Mouse (Mus musculus): ENCODE measurements around the gene Treml4. TPM values are rescaled to one million over a fixed set of nuclear protein-coding genes. Genes with fewer than 3 reads are reported as not detected.

The Treml4 gene
- polyA plus RNA-seq (2015; fragmentation: Nextera tagmentation; extraction: Ambion mirVana) = 1.3 TPM in 2 replicates

- Histone ChIP-seq H3K27ac (no peak within 1 kb of the TSS), H3K4me3 (replicated peaks) (no peak within 1 kb of the TSS), H3K9ac (no peak within 1 kb of the TSS), H3K4me2 (no peak within 1 kb of the TSS), H3K27me3 (replicated peaks) (no peaks in the 10 kb centered on the region), H3K9me3 (no peaks in the 10 kb centered on the region), H3K4me1 (no peaks in the 10 kb centered on the region), H3K36me3 (no peaks in the 10 kb centered on the region)
- no peak for ATAC-seq (ENCODE audit: insufficient read depth, low FRiP score, low read depth)
- WGBS = 81% methylated on average over 3 of the region's 3 CpGs
Observed at GRCm38 (mm10) chr17:48263741-48264362, at the start of gene Treml4. Gene Treml4, plus strand, starts transcription at chr17:48264295.

GRCm38 (mm10) chr17:48215429-48215828 is 48.7 kb upstream of the Treml4 start:
- Histone ChIP-seq H3K9me3 (no peaks in the 10 kb centered on the region), H3K9ac (no peak overlapping the region), H3K36me3 (no peaks in the 10 kb centered on the region), H3K27ac (no peak overlapping the region), H3K4me1 (no peaks in the 10 kb centered on the region), H3K4me3 (replicated peaks) (no peak overlapping the region), H3K4me2 (no peak overlapping the region), H3K27me3 (replicated peaks) (no peaks in the 10 kb centered on the region)
- ATAC-seq (ENCODE audit: insufficient read depth, low FRiP score, low read depth) = no peak
- 88% methylated on average over 1 of the region's 1 CpGs for whole genome bisulfite sequencing

GRCm38 (mm10) chr17:48230680-48231079 is 33.4 kb upstream of the Treml4 start:
- WGBS = 82% methylated on average over 7 of the region's 7 CpGs

GRCm38 (mm10) chr17:48232518-48232917 is 31.6 kb upstream of the Treml4 start, which contains the start of gene Trem1:
Gene Trem1, plus strand, starts transcription at chr17:48232768.
- H3K4me1 ChIP-seq = no peaks in the 10 kb centered on the region
- H3K27ac ChIP-seq = no peak within 1 kb of the TSS
- 80% methylated on average over 6 of the region's 6 CpGs for WGBS
- no peak within 1 kb of the TSS for H3K9ac ChIP-seq
- H3K36me3 ChIP-seq = no peaks in the 10 kb centered on the region
- H3K4me2 ChIP-seq = no peak within 1 kb of the TSS
- H3K4me3 ChIP-seq (replicated peaks) = no peak within 1 kb of the TSS
- no peaks in the 10 kb centered on the region for H3K27me3 ChIP-seq (replicated peaks)
- no peaks in the 10 kb centered on the region for H3K9me3 ChIP-seq
- ATAC-seq (ENCODE audit: insufficient read depth, low FRiP score, low read depth) = no peak

More at GRCm38 (mm10) chr17:48230680-48231079, 33.4 kb upstream of the Treml4 start:
- no peak overlapping the region for H3K27ac ChIP-seq
- ATAC-seq (ENCODE audit: insufficient read depth, low FRiP score, low read depth) = no peak
- H3K4me3 ChIP-seq (replicated peaks) = no peak overlapping the region
- H3K4me2 ChIP-seq = no peak overlapping the region
- no peaks in the 10 kb centered on the region for H3K27me3 ChIP-seq (replicated peaks)
- no peaks in the 10 kb centered on the region for H3K9me3 ChIP-seq
- no peaks in the 10 kb centered on the region for H3K4me1 ChIP-seq
- H3K9ac ChIP-seq = no peak overlapping the region
- H3K36me3 ChIP-seq = no peaks in the 10 kb centered on the region

GRCm38 (mm10) chr17:48233789-48234188 is 30.3 kb upstream of the Treml4 start:
- H3K4me3 ChIP-seq (replicated peaks) = no peak overlapping the region
- H3K4me2 ChIP-seq = no peak overlapping the region
- H3K9ac ChIP-seq = no peak overlapping the region
- no peak overlapping the region for H3K27ac ChIP-seq
- 92% methylated on average over 4 of the region's 4 CpGs for WGBS
- no peaks in the 10 kb centered on the region for H3K36me3 ChIP-seq
- no peaks in the 10 kb centered on the region for H3K27me3 ChIP-seq (replicated peaks)
- no peaks in the 10 kb centered on the region for H3K9me3 ChIP-seq
- H3K4me1 ChIP-seq = no peaks in the 10 kb centered on the region
- no peak for ATAC-seq (ENCODE audit: insufficient read depth, low FRiP score, low read depth)

- Histone ChIP-seq H3K27ac (no peak overlapping the region), H3K9ac (no peak overlapping the region), H3K4me2 (no peak overlapping the region), H3K36me3 (no peaks in the 10 kb centered on the region), H3K4me3 (replicated peaks) (no peak overlapping the region), H3K9me3 (no peaks in the 10 kb centered on the region), H3K27me3 (replicated peaks) (no peaks in the 10 kb centered on the region), H3K4me1 (no peaks in the 10 kb centered on the region)
- 66% methylated on average over 5 of the region's 5 CpGs for WGBS
- ATAC-seq (ENCODE audit: insufficient read depth, low FRiP score, low read depth) = no peak
Observed at GRCm38 (mm10) chr17:48234550-48234949, 29.5 kb upstream of the Treml4 start.

GRCm38 (mm10) chr17:48235773-48236370 is 28.2 kb upstream of the Treml4 start:
- ATAC-seq (ENCODE audit: insufficient read depth, low FRiP score, low read depth) = no peak
- no peaks in the 10 kb centered on the region for H3K4me1 ChIP-seq
- H3K9me3 ChIP-seq = no peaks in the 10 kb centered on the region
- H3K36me3 ChIP-seq = no peaks in the 10 kb centered on the region
- H3K27ac ChIP-seq = no peak overlapping the region
- no peak overlapping the region for H3K4me3 ChIP-seq (replicated peaks)
- no peak overlapping the region for H3K4me2 ChIP-seq
- 42% methylated on average over 4 of the region's 4 CpGs for WGBS
- H3K27me3 ChIP-seq (replicated peaks) = no peaks in the 10 kb centered on the region
- no peak overlapping the region for H3K9ac ChIP-seq

GRCm38 (mm10) chr17:48237621-48238020 is 26.5 kb upstream of the Treml4 start:
- no peak overlapping the region for H3K27ac ChIP-seq
- no peak overlapping the region for H3K4me2 ChIP-seq
- no peaks in the 10 kb centered on the region for H3K27me3 ChIP-seq (replicated peaks)
- H3K4me1 ChIP-seq = no peaks in the 10 kb centered on the region
- WGBS = 92% methylated on average over 8 of the region's 8 CpGs
- ATAC-seq (ENCODE audit: insufficient read depth, low FRiP score, low read depth) = no peak
- H3K4me3 ChIP-seq (replicated peaks) = no peak overlapping the region
- no peak overlapping the region for H3K9ac ChIP-seq
- H3K9me3 ChIP-seq = no peaks in the 10 kb centered on the region
- no peaks in the 10 kb centered on the region for H3K36me3 ChIP-seq

GRCm38 (mm10) chr17:48247221-48247928 is 16.7 kb upstream of the Treml4 start, which contains the start of gene Trem3:
Gene Trem3, plus strand, starts transcription at chr17:48247777.
- no peaks in the 10 kb centered on the region for H3K4me1 ChIP-seq
- H3K9me3 ChIP-seq = no peaks in the 10 kb centered on the region
- no peak within 1 kb of the TSS for H3K4me3 ChIP-seq (replicated peaks)
- H3K36me3 ChIP-seq = no peaks in the 10 kb centered on the region
- H3K27me3 ChIP-seq (replicated peaks) = no peaks in the 10 kb centered on the region
- H3K9ac ChIP-seq = no peak within 1 kb of the TSS
- WGBS = 76% methylated on average over 11 of the region's 11 CpGs
- H3K27ac ChIP-seq = no peak within 1 kb of the TSS
- no peak for ATAC-seq (ENCODE audit: insufficient read depth, low FRiP score, low read depth)
- H3K4me2 ChIP-seq = no peak within 1 kb of the TSS

GRCm38 (mm10) chr17:48249039-48249438 is 15.1 kb upstream of the Treml4 start:
- H3K9me3 ChIP-seq = no peaks in the 10 kb centered on the region
- no peak for ATAC-seq (ENCODE audit: insufficient read depth, low FRiP score, low read depth)
- no peak overlapping the region for H3K27ac ChIP-seq
- no peaks in the 10 kb centered on the region for H3K4me1 ChIP-seq
- H3K4me3 ChIP-seq (replicated peaks) = no peak overlapping the region
- no peak overlapping the region for H3K4me2 ChIP-seq
- no peak overlapping the region for H3K9ac ChIP-seq
- no peaks in the 10 kb centered on the region for H3K36me3 ChIP-seq
- no peaks in the 10 kb centered on the region for H3K27me3 ChIP-seq (replicated peaks)

- WGBS = 77% methylated on average over 11 of the region's 11 CpGs
- Histone ChIP-seq H3K27ac (no peak overlapping the region), H3K27me3 (replicated peaks) (no peaks in the 10 kb centered on the region), H3K36me3 (no peaks in the 10 kb centered on the region), H3K9me3 (no peaks in the 10 kb centered on the region), H3K4me3 (replicated peaks) (no peak overlapping the region), H3K4me2 (no peak overlapping the region), H3K4me1 (no peaks in the 10 kb centered on the region), H3K9ac (no peak overlapping the region)
- ATAC-seq (ENCODE audit: insufficient read depth, low FRiP score, low read depth) = no peak
Observed at GRCm38 (mm10) chr17:48249501-48249900, 14.6 kb upstream of the Treml4 start.

- 85% methylated on average over 7 of the region's 7 CpGs for WGBS
- no peak for ATAC-seq (ENCODE audit: insufficient read depth, low FRiP score, low read depth)
- H3K4me1 ChIP-seq = no peaks in the 10 kb centered on the region
Observed at GRCm38 (mm10) chr17:48250631-48251030, 13.5 kb upstream of the Treml4 start.

More at GRCm38 (mm10) chr17:48250631-48251030, 13.5 kb upstream of the Treml4 start:
- H3K27me3 ChIP-seq (replicated peaks) = no peaks in the 10 kb centered on the region
- no peaks in the 10 kb centered on the region for H3K9me3 ChIP-seq
- no peaks in the 10 kb centered on the region for H3K36me3 ChIP-seq
- no peak overlapping the region for H3K4me2 ChIP-seq
- no peak overlapping the region for H3K27ac ChIP-seq
- H3K9ac ChIP-seq = no peak overlapping the region
- no peak overlapping the region for H3K4me3 ChIP-seq (replicated peaks)
